Mouse (Mus musculus) bone marrow macrophage, adult 2 months (primary cell): ENCODE data around the gene Fbxo41.
A peak's percentile ranks its signal among the peaks of the same experiment; 100 is the strongest.

Source experiments
- CTCF ChIP-seq: IDR thresholded peaks from 2 replicates; pipeline ENCODE4 v1.5.1; 2012; ENCODE audit warnings: low read depth, mild to moderate bottlenecking, low read length, moderate library complexity
- POLR2A ChIP-seq: IDR thresholded peaks from 2 replicates; pipeline ENCODE4 v1.6.1; 2012; ENCODE audit warnings: mild to moderate bottlenecking, low read depth, low read length, borderline replicate concordance

DNA sequence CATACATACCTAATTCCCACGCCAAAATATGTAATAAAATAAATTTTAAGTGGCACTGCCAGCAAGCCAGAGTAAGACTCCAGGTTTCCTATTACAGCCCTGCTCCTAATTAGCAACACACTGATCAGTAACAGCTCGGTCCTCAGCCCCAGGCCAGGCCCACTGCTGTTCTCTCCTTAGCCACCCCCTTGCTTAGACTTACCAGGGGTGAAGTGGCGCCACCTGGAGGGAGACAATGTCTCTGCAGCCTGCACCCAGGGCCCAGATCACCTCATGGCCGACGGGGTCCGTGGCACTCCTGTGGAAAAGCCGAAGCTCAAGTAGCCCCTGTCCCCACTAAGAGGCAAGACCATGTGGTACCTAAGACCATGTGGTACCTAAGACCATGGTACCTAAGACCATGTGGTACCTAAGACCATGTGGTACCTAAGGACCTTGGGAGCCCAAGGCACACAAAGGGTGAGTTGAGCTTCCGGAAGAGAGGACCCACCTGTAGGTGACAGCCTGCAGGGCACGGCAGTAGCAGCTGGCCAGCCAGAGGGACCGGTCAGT, 25.4 kb downstream of the Fbxo41 start:
- TF ChIP-seq CTCF: peak; percentile 15; the same call in 1 of the 2 replicates
- no peak for TF ChIP-seq POLR2A
